Mouse (Mus musculus): ENCODE results near the gene Gipc2. TPM values are rescaled to one million over a fixed set of nuclear protein-coding genes. Genes with fewer than 3 reads are reported as not detected.

The Gipc2 gene
- total RNA-seq, 2 experiments from 2014 or later: 4.0 to 7.3 TPM

Other genes with a start within 250 kb of the Gipc2 start
- 10 to 100 TPM; 38.4 to 42.9 TPM for gene Dnajb4, start 44.1 kb upstream of the Gipc2 start, total RNA-seq (2021)
- gene Fubp1, start 44.2 kb upstream of the Gipc2 start, total RNA-seq (2021): 100 to 1,000 TPM; 216 to 229 TPM
- gene Nexn, start 100.1 kb upstream of the Gipc2 start, total RNA-seq (2021): 1 to 10 TPM; 2.4 to 6.0 TPM
- gene Miga1, start 174.2 kb upstream of the Gipc2 start, total RNA-seq (2021): 10 to 100 TPM; 49.6 to 52.0 TPM
- 100 to 1,000 TPM; 120 to 129 TPM for gene Usp33, start 180.2 kb upstream of the Gipc2 start, total RNA-seq (2021)
- 10 to 100 TPM; 38.1 to 41.0 TPM for gene Zzz3, start 229.2 kb upstream of the Gipc2 start, total RNA-seq (2021)